Mouse (Mus musculus) hindlimb bud, embryonic 11.5 days (tissue): ENCODE data around the gene Commd3.

Experiments
- DNase-seq: peaks from one replicate; pipeline ENCODE4 v3.0.0-alpha.2; 2012; ENCODE audit warnings: low read depth, low spot score; ENCODE audit errors: extremely low spot score

The Commd3 gene

DNA sequence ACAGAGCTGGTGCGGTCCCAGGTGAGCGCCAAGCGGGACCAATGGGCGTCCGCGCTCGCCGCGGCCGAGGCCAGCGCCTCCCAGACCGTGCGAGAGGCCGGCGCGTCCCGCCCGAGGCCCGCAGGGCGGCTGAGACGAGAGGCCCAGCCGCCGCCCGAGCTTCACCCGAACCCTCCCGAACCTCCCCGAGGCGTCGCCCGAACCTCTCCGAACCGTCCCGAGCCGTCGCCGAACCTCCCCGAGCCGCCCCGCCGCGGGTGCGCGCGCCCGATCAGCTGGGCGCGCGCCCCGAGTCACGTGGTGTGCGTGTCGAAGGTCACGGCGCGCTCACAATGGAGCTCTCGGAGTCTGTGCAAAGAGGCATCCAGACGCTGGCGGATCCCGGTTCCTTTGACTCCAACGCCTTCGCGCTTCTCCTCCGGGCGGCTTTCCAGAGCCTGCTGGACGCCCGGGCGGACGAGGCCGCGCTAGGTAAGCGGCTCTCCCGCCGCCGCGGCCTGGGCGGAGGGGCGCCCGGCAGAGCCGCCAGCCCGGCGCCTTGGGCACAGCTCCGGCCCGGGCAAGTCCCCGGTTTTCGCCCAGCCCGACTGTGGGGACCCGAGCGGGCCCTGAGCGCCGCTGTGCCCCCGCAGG is at the start of gene Commd3:
TSS of gene Commd3 (plus strand) at position 252 of the 633 bp plus-strand sequence.
- no peak for DNase-seq

DNA sequence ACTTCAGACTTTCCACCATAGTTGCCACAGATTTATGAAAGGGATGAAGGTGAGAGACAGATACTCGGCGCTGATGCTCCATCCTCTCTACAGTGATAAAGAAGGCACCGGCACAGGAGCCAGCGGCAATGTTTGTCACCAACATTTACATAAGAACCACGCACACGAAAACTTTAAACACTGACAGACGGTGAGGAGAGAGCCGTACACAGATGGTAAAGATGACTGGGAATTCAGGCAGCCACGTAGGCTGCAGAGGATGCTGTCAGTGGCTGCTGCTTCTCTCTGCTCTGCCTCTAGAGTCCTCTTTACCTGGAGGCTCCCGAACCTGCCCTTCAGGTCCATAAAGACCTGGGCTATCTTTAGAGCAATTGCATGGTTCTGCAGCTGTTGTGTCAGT is 49.0 kb upstream of the Commd3 start:
- no peak for DNase-seq

DNA sequence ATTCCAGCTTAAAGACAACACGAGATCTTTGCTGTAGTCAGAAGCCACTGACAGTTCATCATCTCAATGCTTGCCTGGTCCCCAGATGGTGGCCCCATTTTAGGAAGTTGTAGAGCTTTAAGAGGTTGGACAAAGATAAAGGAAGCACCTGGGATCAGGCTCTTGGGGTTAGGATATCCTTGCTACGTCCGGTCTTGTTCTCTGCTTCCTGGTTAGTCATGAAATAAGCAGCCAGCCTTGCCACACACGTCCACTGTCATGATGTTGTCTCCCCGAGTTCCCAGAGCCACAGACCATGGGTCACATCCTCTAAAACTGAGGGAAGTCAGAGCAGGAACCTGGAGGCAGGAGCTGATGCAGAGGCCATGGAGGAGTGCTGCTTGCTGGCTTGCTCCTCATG is 41.6 kb upstream of the Commd3 start:
- no peak for DNase-seq

DNA sequence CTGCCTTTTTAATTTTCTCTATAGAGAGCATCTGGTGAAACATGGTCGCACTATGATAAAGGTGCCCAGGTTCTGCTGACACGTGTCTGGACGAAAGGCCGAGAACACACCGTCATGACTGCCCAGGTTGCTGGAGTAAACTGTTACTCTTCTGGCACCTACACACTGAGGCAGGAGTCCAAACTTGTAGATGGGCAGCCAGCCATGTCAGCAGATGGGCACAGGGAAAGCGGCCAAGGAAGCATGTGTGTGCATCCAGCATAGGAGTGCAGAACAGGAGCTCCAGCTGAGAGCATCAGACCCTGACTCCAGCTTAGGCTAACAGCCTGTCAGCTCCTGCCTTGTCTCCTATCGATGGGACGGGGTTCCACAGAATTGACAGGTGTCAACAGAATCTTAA is 37.1 kb upstream of the Commd3 start:
- DNase-seq = no peak

DNA sequence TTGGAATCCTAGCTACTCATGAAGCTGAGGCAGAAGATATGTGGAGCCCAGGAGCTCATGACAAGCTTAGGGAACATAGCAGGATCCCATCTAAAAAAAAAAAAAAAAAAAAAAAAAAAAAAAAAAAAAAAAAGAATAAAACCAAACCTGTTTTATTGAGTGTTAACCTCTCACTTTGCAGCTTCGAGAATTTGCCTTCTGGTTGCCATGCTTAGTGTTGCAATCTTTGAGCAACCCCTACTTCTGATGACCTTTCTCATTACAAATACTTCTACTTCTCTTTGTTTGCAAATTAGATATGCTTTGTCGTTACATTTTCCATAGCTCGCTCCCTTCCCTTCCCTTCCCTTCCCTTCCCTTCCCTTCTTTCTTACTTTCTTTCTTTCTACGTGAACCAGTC is 23.6 kb upstream of the Commd3 start:
- no peak for DNase-seq

DNA sequence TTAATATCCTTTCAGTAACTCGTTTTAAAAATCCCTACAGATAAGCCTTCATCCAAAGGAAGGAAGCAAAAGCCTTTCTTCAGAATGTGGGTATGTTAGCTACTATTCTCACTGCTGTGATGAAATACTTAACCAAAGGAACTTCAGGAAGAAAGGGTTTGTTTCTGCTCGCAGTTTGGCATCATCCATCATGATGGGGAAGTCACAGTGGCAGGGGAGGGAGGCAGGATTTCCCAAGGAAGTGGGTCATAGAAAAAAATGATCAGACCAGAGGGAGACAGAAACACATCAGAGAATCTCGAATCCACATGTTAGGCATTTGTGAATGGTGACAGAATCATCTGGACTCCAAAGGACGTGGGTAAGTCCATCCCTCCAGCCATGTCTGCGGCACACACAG is 17.4 kb upstream of the Commd3 start:
- DNase-seq = no peak

DNA sequence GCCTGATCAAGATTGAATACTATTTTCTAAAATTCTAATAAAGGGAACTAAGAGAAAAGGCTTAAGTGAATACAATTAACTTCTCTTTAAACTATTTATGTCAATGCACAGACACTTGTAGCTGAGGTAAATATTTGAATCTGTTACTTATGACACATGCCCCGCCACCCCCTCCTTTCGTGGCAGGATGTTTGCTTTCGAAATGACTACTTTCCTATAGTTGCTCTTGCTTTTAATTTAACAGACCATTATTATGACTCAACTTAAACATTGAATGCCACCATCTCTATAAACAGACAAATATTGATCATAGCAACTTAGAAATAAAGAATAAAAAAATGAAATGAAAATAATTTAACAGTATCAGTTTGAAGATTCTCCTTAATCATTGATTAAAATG is 8.2 kb upstream of the Commd3 start:
- no peak for DNase-seq

DNA sequence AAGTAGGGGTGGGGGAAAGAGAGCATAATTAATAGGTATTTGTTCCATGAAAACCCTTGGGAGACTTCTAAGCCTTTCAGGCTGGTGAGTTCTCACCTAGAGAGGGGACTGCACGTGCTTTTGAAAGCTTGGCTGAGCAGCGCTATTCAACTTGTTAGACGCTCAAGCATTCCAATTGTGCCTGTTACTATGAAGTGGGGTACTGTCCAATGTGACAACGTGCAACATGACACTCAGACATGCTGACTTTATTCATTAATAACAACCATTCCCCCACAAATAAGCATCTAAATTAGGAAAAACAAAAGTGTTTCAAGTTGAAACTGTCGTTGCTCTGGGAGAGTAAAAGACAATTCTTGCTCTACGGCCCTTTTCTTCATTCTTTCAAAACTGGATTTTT is 1.1 kb upstream of the Commd3 start:
- DNase-seq = no peak

DNA sequence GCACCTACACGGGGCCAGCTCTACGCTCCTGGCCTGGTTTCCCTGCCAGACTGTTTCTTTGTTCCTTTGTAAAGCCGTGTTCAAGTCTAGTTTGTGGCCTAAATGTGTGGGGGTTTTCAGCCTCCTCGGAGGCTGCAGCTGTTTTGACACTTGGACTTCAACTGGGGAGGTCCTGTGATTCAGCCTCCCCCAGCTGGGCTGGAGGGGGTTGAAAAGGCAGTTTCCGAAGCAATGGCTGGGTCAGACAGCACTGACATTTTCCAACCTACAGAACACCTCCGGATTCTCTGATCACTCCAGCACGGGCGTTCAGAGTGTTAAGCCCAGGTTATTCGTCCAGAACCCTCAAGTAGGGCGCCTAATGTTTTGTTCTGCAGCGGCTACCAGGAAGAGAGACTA is 581 bp downstream of the Commd3 start:
- no peak for DNase-seq

DNA sequence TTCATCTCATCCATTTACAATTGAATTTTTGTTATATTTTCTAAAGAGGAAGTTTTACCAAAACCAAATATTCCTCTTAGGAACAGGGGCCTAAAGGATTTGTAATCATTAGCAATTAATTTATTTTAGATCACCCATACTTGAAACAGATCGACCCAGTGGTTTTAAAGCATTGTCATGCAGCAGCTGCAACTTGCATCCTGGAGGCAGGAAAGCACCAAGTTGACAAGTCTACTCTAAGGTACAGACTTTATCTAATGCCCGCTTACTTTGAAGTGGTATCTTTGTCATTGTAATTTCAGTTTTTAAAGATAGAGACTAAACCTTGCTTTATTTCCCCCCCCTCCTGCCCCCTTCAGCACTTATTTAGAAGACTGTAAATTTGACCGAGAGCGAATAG is 1.6 kb downstream of the Commd3 start:
- DNase-seq = no peak

DNA sequence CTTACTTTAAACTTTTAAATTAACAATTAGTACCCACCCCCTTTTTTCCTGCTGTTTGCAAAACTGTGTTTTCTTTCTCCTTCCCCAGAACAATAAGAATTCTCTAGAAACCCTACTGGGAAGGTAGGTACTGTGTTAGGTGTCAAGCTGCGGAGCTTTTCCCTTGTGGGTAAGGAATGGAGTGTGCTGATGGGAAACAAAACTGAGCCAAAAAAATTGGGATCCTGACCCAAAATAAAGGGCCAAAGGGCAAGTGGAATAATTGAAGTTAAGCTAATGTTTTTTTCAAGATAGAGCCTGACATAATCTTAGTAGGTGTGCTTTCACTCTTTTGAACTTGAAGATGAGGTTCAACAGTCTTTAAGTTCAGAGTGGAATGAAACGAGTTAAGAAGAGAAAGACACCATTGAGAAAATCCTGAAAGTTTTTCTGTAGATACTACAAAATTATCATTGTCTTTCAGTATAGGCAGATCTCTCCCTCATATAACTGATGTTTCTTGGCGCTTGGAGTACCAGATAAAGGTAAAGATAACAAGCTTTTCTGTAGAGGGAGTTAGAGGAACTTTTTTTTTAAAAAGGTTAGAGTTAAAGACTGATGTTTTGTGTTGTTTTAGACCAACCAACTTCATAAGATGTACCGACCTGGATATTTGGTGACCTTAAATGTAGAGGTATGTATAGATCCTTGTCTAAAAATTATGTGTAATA is 2.2 kb downstream of the Commd3 start:
- DNase-seq = no peak

DNA sequence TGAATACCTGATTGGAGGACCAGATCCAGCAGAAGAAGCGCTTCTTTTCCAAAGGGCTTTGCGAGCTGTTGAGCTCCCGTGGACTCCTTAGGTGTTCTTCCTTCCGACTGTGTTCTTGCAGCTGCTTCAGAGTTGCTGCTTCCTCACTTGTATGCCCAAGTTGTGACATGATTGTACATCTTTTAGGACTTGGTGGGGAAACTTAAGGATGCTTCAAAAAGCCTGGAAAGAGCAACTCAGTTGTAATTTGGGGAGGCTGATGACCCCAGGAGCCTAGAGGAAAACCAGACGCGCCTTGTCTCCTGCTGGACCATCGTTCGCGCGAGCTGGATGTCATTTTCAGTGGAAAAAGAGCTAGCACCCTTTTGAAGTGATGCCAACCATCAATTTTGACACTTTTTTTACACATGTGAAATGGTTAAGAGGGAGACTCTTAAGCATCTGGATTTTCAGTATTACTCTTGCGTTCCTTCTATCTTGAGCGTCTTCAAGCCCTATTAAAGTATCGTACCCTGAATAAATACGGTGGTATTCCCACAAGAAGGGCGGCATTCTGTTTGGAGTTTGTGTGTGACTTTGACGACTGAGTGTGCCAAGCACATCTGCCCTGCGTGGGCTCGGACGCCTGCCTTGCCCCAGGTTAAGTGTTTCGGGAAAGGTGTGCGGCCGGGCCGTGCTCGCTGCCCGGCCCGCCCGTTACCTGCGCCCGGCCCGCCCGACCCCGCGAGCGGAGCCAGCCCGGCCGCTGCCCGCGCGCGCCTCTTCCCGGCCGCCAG is 3.7 kb downstream of the Commd3 start:
- no peak for DNase-seq

DNA sequence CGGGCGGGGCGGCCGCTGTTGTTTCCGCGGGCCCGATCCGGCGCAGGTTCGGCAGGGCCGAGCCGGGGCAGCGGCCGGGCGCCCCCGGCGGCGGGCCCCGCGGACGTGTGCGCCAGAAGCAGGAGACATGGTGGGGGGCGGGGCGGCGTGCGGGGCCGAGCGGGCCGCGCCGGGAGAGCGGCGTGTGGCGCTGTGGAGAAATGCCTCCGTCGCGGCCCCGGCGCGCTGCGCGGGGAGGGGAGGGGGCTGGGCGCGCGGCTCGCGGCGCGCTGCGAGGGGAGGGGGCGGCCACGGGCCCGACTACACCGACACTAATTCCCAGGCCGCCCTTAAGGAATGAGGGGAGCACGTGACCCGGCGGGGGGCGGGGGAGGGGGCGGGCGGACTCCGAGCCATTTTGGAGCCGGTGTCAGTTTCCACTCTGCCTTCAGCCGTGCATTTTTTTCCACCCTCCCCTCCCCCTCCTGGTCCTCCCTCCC is 4.3 kb downstream of the Commd3 start:
- DNase-seq = no peak

DNA sequence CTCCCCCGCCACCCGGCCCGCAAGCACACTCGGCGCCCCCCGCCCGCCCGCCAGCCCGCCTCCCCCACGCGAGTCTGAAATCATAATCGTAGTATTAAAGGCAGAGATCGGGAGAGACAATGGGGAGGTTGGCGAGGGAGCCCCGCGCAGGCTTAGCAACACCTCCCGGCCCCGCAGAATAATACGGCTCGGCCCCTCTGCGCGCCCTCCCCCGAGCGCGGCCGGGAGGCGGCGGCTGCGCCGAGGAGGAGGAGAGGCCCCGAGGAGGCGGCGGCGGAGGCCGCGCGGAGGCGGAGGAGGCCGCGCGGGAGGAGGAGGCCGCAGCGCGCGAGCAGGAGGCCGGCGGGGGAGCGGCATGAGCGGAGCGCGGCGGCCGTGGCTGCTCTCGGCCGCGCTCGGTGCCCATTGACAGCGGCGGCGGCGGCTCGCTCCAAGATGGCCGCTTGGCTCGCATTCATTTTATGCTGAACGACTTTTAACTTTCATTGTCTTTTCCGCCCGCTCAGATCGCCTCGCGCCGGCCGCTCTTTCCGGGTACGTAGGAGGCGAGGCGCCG is 4.8 kb downstream of the Commd3 start, which contains the start of gene Bmi1:
TSS of gene Bmi1 (plus strand) at position 83 of the 556 bp plus-strand sequence.
- no peak for DNase-seq

DNA sequence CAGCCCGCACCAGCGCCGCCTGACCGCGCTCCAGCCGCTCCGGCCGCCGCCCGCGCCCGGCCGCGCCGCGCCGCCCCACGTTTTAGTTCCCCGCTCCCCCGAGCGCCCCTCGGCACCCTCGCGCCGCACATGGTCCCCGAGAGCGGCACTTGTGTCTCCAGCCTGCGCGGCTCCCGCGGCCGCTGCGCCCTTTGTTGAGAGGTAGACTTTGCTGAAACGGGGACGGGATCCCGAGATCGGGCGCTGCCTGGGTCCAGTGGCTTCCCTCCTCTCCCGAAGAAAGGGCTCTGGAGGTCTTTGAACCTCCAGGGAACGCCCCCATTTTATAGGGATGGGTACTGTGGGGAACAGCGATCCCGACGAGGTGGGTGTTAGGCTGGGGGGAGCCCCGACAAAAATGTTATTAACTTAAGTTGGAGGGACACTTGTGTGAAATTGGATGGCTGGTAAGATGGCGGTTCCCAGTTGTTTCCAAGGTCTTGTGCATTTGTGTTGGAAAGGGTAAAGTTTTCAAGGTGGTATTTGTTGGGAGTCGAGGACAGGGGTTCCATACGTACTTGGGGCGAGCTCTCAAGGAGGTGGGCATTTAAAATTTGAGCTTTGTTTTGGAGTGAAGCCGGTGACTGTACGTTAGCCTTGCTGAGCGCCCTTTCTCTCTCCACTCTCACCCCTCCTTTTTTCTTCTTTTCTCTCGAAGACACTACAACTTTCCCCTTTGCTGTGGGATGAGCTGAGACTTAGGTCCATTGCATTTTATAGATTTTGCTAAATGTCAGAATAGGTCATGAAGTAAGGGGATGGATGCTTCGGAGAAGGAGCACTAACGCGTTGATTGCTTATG is 5.7 kb downstream of the Commd3 start:
- no peak for DNase-seq

DNA sequence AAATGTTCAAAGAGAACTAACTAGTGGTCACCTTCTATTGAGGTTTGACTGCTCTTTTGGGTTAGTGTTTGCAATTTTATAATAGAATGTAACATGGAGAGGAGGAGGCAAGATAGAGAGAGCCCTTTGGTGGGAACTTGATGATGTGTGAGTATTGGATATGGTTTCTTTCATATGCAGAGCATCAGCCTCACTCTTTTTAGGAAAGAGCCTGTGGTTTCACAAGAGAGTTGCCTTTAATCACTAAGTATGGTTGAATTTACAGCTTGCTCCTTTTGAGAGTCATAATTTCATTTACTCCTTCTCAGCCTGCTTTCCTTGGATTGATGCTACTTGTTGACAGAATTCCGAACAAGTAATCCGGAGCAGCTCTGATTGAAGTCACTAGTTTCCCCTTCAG is 7.5 kb downstream of the Commd3 start:
- no peak for DNase-seq

DNA sequence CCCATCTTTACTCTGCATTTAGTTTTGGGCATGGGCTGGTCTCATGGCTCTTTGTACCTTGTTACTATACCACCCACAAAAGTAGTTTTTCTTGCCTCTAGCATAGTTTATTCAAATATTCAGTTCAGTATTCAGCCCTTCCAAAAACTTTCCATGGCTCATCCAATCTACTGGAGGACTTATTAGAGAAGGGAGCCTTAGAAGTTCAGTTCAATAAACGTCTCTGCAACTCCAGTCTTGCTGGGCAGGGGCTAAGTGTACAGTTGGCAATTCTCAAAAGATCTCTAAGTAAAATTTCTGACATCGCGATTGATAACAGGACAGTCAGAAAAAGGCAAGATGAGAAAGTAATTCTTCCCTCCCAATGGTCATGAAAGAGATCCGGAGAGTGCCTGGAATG is 8.3 kb downstream of the Commd3 start:
- no peak for DNase-seq

DNA sequence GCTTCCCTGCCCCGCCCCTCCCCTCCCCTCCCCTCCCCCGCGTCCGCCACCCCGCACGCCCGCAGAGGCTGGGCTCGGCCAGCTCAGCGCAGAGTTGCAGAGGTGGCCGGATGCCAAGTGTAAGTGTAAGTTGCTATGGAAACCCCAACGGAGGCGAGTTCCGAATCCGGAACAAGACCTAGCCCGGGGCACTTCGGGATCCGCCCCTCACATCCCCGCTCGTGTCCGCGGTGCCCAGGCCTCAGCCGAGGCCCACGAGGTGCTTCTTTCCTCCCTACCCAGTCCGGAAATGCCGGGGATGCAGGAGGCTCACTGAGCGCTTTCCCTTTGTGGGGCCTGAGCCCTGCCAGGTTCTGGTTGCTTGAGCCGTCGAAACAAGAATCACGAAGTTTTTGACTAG is 8.8 kb downstream of the Commd3 start:
- DNase-seq = no peak

DNA sequence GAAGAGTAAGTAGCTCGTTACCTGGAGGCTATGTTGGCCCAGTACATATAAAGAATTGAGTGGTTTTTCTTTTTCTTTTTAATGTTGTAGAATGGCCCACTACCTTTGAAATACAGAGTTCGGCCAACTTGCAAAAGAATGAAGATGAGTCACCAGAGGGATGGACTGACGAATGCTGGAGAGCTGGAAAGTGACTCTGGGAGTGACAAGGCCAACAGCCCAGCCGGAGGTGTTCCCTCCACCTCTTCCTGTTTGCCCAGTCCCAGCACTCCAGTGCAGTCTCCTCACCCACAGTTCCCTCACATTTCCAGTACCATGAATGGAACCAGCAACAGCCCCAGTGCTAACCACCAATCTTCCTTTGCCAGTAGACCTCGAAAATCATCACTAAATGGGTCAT is 11.9 kb downstream of the Commd3 start:
- no peak for DNase-seq

DNA sequence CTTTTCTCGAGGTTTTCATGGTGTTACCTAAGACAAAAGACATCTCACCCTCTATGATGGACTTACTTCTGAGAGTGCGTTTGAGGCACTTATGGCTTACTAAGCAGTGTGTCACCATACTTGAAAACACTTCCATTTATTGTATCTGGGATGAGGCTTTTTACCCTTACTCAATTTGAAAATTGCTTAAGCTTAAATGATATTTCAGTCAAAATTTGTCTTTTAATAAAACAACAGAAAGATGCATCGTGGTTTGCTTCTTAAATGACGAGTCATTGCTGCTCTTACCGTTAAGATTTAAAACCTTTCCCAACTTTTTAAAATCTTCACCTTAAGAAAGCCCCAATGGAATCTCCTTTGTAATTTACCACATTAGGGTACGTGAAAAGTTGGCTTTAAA is 14.2 kb downstream of the Commd3 start:
- no peak for DNase-seq
